Mouse (Mus musculus): ENCODE data around the gene Zc3h7b.
A peak's percentile ranks its signal among the peaks of the same experiment; 100 is the strongest.

The Zc3h7b gene

GRCm38 (mm10) chr15:81787525-81787924 lies 42.7 kb downstream of the Zc3h7b start:
- no peak for DNase-seq (ENCODE audit: low read depth in 2 of 2, low spot score in 2 of 2)

DNA sequence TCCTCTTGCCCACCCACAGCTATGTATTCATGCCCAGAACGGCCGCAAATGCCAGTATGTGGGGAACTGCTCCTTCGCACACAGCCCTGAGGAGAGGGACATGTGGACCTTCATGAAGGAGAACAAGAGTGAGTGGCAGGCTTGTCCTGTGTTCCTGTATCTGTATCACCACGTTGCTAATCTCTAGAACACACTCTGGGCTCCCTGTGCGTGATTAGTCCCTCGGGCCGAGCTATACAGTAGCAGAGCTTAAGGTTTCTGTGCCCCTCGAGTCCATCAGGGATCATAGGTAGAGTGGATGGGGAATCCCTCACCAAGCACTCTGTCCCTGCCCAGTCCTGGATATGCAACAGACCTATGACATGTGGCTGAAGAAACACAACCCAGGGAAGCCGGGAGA lies 47.6 kb downstream of the Zc3h7b start:
- DNase-seq (ENCODE audit: low read depth in 2 of 2, low spot score in 2 of 2): no peak

DNA sequence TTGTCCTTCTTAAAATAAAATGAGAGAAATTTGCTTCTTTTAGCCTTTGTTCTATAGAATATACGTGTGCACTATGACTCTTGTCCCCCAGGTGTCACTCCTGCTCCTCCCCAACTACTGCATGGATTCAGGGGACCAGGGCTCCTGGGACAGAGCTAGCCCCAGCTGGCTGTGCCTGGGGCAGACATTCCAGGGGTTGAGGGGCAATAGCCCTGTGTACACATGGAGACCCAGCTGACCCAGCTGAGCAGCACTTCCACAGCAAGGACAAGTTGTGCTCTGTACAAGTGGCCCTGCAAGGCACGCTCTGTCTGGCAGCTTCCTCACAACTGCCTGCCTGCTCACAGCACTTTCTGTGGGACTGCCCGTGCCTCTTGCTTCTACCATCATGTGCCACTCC lies 51.4 kb downstream of the Zc3h7b start:
- no peak for DNase-seq (ENCODE audit: low read depth in 2 of 2, low spot score in 2 of 2)

GRCm38 (mm10) chr15:81797861-81798260 lies 53.0 kb downstream of the Zc3h7b start:
- no peak for DNase-seq (ENCODE audit: low read depth in 2 of 2, low spot score in 2 of 2)

- DNase-seq (ENCODE audit: low read depth in 2 of 2, low spot score in 2 of 2): no peak
These were observed 53.6 kb downstream of the Zc3h7b start for GRCm38 (mm10) chr15:81798421-81798820.

GRCm38 (mm10) chr15:81800391-81800790 lies 55.5 kb downstream of the Zc3h7b start:
- DNase-seq (ENCODE audit: low read depth in 2 of 2, low spot score in 2 of 2): no peak

GRCm38 (mm10) chr15:81802001-81802890 lies 57.4 kb downstream of the Zc3h7b start, which contains the start of gene Tef:
TSS of gene Tef (plus strand) at chr15:81802421.
- peak; percentile 48 to 68 for DNase-seq (ENCODE audit: low read depth in 2 of 2, low spot score in 2 of 2)

- DNase-seq (ENCODE audit: low read depth in 2 of 2, low spot score in 2 of 2): no peak
These were observed 58.1 kb downstream of the Zc3h7b start for GRCm38 (mm10) chr15:81802941-81803351.

DNA sequence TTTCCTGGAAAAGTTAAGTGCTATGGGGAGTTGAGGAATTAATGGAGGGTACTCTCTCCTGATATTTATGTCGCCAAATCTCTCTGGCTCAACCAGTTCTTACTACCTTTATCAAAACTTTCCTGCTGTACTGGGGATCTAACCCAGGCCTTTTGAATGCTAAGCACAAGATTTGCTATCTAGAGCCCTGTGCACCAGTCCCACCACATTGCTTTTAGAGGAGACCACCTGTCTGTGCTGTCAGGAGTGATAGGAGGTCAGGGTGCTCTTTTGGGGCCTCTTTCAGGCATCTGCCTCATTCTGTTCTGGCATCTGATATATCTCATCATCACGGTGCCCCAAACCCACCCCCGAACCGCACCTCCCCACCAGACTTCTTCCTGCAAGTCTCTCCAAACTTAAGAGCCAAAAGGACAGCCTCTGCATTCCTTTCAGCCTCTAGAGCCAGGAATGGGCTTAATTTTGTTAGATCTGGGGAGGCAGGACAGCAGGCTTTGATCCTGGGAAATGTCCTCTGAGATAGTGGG lies 58.6 kb downstream of the Zc3h7b start:
- no peak for DNase-seq (ENCODE audit: low read depth in 2 of 2, low spot score in 2 of 2)

DNA sequence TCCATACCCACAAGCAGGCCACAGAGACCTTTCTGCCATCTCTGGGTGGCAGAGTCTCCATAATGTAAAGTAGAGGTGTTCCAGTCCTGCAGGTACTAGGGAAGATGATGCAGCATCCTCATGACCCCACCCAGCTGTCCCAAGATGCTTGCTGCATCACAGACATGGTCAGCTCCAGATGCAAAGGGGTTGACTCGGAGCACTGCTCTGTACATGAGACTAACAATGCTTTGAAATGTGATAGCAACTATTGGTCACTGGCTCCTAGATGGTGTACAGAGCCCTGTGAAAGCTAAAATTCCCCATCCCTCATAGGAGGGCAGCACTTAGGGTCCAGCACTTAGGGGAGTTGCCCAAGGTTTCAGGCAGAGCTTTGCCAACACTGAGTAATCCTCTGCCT lies 59.3 kb downstream of the Zc3h7b start:
- DNase-seq (ENCODE audit: low read depth in 2 of 2, low spot score in 2 of 2): no peak

GRCm38 (mm10) chr15:81804883-81805282 lies 60.0 kb downstream of the Zc3h7b start:
- DNase-seq (ENCODE audit: low read depth in 2 of 2, low spot score in 2 of 2): no peak

DNA sequence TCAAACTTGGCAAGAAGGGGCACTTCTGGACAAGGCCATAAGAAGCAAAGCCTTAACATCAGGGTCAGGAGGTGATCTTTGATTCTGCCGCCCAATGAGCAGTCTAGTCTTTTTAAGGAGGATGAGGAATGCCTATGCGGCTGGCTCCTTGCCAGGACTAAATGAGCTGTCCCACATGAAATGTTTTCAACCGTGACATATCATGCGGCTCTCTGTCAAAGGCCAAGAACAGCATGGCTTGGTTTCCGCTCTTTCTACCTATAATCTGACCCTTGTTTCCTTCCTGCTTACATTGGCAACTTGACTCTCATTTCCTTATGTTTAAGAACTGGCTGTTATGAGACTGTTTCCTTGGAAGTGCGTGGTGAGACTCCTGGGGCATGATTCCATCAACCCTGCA lies 60.8 kb downstream of the Zc3h7b start:
- no peak for DNase-seq (ENCODE audit: low read depth in 2 of 2, low spot score in 2 of 2)

- no peak for DNase-seq (ENCODE audit: low read depth in 2 of 2, low spot score in 2 of 2)
These were observed 62.0 kb downstream of the Zc3h7b start for GRCm38 (mm10) chr15:81806621-81807404.

- DNase-seq (ENCODE audit: low read depth in 2 of 2, low spot score in 2 of 2): no peak
These were observed 63.9 kb downstream of the Zc3h7b start for GRCm38 (mm10) chr15:81808799-81809198.

DNA sequence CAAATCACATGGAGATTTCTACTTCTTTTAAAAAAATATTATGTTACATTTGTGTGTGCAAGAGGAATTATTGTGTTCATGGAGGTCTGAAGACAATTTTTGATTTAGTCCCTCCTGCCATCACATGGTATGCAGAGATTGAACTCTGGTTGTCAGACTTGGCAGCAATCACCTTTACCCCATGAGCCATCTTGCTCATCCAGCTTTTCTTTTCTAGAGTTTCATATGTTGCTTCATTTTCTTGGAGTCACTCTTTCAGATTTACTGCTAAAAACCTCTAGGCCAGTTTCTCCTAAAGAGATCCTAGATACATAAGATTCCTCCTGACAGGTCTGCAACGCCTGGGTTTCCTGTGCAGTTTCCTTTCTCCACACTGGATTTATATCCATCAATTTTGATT lies 64.7 kb downstream of the Zc3h7b start:
- DNase-seq (ENCODE audit: low read depth in 2 of 2, low spot score in 2 of 2): no peak

DNA sequence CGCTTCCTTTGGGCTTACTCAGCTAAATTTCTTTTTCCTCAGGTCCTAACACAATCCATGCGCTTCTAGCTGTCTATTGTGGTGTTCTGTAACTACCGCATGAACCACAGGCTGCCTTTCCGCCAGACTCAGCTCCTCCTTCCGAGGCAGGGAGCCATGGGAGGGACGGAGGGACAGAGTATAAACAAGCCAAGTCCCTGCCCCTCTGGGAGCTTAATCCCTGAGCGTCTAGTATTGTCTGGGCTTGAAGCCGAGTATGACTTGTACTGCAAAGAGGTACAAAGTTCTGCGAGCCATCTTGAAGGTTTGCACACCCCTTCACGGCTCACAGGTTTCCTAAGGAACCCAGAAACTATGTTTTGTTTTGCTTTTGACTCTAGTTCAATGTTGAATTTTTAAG lies 65.3 kb downstream of the Zc3h7b start:
- DNase-seq (ENCODE audit: low read depth in 2 of 2, low spot score in 2 of 2): peak; percentile 53 to 58

- peak; percentile 89 to 92 for DNase-seq (ENCODE audit: low read depth in 2 of 2, low spot score in 2 of 2)
These were observed 66.1 kb downstream of the Zc3h7b start for GRCm38 (mm10) chr15:81810671-81811598.

DNA sequence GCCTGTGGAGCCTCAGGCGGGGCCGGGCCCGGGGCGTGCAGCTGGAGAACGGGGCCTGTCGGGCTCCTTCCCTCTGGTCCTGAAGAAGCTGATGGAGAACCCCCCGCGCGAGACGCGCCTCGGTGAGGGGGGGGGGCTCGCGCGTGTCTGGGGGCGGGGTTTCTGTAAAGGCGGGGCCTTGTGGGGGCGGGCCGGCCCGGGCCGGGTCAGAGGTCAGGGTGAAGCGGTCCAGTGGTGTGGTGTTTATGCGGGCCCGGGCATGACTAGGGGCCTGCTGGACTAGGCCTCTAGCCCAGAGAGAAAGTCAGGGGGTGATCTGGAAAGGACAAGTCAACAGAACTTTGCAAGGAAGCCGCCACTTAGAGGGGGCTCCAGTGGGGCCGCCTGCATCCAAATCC lies 66.7 kb downstream of the Zc3h7b start:
- DNase-seq (ENCODE audit: low read depth in 2 of 2, low spot score in 2 of 2): no peak

GRCm38 (mm10) chr15:81812287-81812686 lies 67.4 kb downstream of the Zc3h7b start:
- DNase-seq (ENCODE audit: low read depth in 2 of 2, low spot score in 2 of 2): no peak

DNA sequence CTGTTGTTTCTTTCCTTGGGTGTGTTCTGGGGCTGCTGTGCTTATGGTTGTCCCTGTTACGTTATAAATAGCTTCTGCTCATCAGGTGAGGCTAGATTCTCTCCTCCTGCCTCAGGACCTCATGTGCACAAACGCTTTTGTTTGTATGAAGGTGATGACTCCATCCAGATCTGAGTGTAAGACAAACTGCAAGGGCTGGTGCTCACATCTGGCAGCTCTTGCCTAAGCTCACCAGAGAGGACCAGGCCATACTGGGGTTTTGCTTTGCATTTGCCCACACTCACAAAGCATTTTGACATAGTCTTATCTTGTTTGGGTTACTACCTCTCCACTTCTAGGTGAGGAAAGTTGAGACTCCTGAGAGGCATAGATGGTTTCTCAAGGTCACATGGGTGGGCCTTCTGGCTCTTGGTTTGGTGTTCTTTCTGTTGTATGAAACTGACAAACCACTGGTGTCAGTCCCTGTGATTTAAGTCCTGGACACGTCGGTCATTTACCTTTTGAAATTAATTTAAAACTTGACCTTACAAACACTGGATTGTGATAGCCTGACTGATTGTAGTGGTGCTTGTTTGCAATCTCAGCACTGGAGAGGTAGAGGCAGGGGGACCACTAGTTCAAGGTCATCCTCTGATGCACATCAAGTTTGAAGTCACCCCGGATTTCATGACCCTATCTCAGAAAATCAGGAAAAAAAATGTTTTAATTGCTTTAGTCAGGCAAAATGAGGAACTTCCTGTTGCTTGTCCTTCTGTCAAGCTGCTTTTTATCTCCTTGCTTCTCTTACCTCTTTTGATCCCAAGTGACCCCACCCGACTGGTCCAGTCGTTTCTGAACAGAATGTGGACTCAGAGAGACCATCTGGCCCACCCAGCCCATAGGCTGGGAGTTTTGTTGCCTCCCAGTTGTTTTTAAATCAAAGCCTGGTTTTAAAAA lies 68.1 kb downstream of the Zc3h7b start:
- no peak for DNase-seq (ENCODE audit: low read depth in 2 of 2, low spot score in 2 of 2)
